Mouse (Mus musculus): Measurements from ENCODE around the gene Sytl3. TPM values are rescaled to one million over a fixed set of nuclear protein-coding genes. Genes with fewer than 3 reads are reported as not detected.

Sytl3 gene
- total and polyA plus RNA-seq, 3 experiments: 27.6 to 73.2 (median 59.3) TPM

- no peak overlapping the region for H3K4me2 ChIP-seq (ENCODE audit: insufficient read depth, low read depth, poor library complexity, severe bottlenecking)
- no peak overlapping the region for H3K9ac ChIP-seq (ENCODE audit: insufficient read depth, low read depth)
- H3K4me1 ChIP-seq (ENCODE audit: control insufficient read depth in 1 of 2, insufficient read depth in 2 of 2): peaks cover 0 to 5% of the 10 kb centered on the region in 2 experiments; a peak in 1 of 4 replicates
- no peak overlapping the region for H3K4me3 ChIP-seq (replicated peaks in 1 of 3; ENCODE audit: low read depth in 2 of 3, low read length in 2 of 3, poor library complexity in 1 of 3)
- no peaks in the 10 kb centered on the region for H3K79me2 ChIP-seq (replicated peaks; ENCODE audit: control insufficient read depth, extremely low read depth, insufficient read depth, poor library complexity, severe bottlenecking)
- in situ Hi-C loops (cut with MboI; ENCODE audit: low pct_ligation_motif_present, low pct_unique_long_range_greater_than_20kb, low sequenced_read_pairs): no loop called here
- TF ChIP-seq CTCF (conservative IDR thresholded peaks at IDR 0.05 in 1 of 2, IDR thresholded peaks at IDR 0.05 in 1 of 2; ENCODE audit: low read depth in 2 of 2, low read length in 2 of 2) (no peak), ELF1 (IDR thresholded peaks at IDR 0.05; ENCODE audit: low read depth, low read length) (no peak), NELFE (IDR thresholded peaks at IDR 0.05; ENCODE audit: low read depth, low read length) (no peak), JUND (conservative IDR thresholded peaks at IDR 0.05; ENCODE audit: low read depth, low read length) (no peak), MXI1 (IDR thresholded peaks at IDR 0.05; ENCODE audit: low read depth, low read length) (no peak), MAFK (IDR thresholded peaks at IDR 0.05; ENCODE audit: insufficient replicate concordance, low read length) (no peak), SIN3A (IDR thresholded peaks at IDR 0.05; ENCODE audit: low read length) (no peak), MYC (IDR thresholded peaks at IDR 0.05; ENCODE audit: low read depth, low read length) (no peak), POLR2AphosphoS2 (IDR thresholded peaks at IDR 0.05; ENCODE audit: low read depth, low read length) (no peak), USF1 (IDR thresholded peaks at IDR 0.05; ENCODE audit: low read depth, low read length) (no peak), MAZ (IDR thresholded peaks at IDR 0.05; ENCODE audit: low read depth, low read length) (no peak), GABPA (IDR thresholded peaks at IDR 0.05; ENCODE audit: insufficient replicate concordance, low read depth, low read length) (no peak)
- no peaks in the 10 kb centered on the region for H3K27me3 ChIP-seq (replicated peaks)
- H3K36me3 ChIP-seq (replicated peaks in 1 of 2; ENCODE audit: control insufficient read depth in 1 of 2, insufficient read depth in 1 of 2, low read length in 1 of 2): peaks cover 86 to 96% of the 10 kb centered on the region in 2 experiments
- no peak overlapping the region for H3K27ac ChIP-seq (ENCODE audit: insufficient read depth, low read depth)
- H3K9me3 ChIP-seq (replicated peaks; ENCODE audit: low read length): no peaks in the 10 kb centered on the region
- dilution Hi-C loops (cut with MboI; ENCODE audit: extremely low pct_ligation_motif_present, extremely low pct_unique_long_range_greater_than_20kb, low sequenced_read_pairs): no loop called here
- DNase-seq (ENCODE audit: extremely low read depth): no peak
These were observed 90.0 kb downstream of the Sytl3 start for GRCm38 (mm10) chr17:6748779-6749464.

DNA sequence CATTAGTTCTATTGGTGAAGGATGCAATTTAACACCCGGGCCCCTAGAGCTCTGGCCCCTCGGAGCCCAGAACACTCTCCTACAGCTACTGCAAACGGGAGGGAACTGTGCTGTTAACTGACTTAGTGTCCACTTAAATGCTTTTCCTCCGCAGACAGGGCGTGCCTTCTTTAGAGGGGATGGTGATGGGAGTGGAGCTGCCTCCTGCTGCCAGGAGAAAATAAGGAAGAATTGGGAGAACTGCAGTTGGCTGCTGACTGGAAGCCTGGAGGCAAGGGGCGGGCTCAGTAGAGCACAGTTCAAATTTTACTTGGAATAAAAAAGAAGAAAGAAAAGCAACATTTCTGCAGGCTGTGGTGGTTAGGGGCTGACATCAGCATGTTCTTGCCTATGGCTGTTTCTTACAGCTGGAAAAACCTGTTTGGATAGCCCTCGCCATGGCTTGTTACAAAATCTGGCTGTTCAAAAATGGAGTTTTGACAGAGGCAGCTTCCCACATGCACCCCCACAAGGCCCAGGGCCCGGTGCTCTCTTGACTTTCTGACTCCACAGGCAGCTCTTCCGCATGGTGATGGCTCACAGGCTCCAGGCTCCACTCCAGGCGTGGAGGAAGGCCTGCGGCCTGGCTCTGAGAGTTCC, 92.4 kb downstream of the Sytl3 start:
- Histone ChIP-seq H3K4me2 (ENCODE audit: insufficient read depth, low read depth, poor library complexity, severe bottlenecking) (no peak overlapping the region), H3K4me1 (ENCODE audit: control insufficient read depth in 1 of 2, insufficient read depth in 2 of 2) (peaks cover 0 to 13% of the 10 kb centered on the region in 2 experiments; a peak in 2 of 4 replicates), H3K4me3 (replicated peaks in 1 of 3; ENCODE audit: low read depth in 2 of 3, low read length in 2 of 3, poor library complexity in 1 of 3) (no peak overlapping the region), H3K9me3 (replicated peaks; ENCODE audit: low read length) (no peaks in the 10 kb centered on the region), H3K36me3 (replicated peaks in 1 of 2; ENCODE audit: control insufficient read depth in 1 of 2, insufficient read depth in 1 of 2, low read length in 1 of 2) (peaks cover 90 to 97% of the 10 kb centered on the region in 2 experiments), H3K9ac (ENCODE audit: insufficient read depth, low read depth) (no peak overlapping the region), H3K79me2 (replicated peaks; ENCODE audit: control insufficient read depth, extremely low read depth, insufficient read depth, poor library complexity, severe bottlenecking) (0 out of 2 replicates have a peak, but pooled peaks cover 2% of the 10 kb centered on the region), H3K27me3 (replicated peaks) (no peaks in the 10 kb centered on the region), H3K27ac (ENCODE audit: insufficient read depth, low read depth) (no peak overlapping the region)
- TF ChIP-seq TCF12 (IDR thresholded peaks at IDR 0.05; ENCODE audit: low read depth, low read length) (no peak), CTCF (conservative IDR thresholded peaks at IDR 0.05 in 1 of 2, IDR thresholded peaks at IDR 0.05 in 1 of 2; ENCODE audit: low read depth in 2 of 2, low read length in 2 of 2) (no peak), ELF1 (IDR thresholded peaks at IDR 0.05; ENCODE audit: low read depth, low read length) (no peak), MAFK (IDR thresholded peaks at IDR 0.05; ENCODE audit: insufficient replicate concordance, low read length) (no peak), POLR2A (IDR thresholded peaks at IDR 0.05; ENCODE audit: low read depth, low read length) (no peak), IRF4 (IDR thresholded peaks at IDR 0.05; ENCODE audit: low read depth, low read length) (no peak), TBP (conservative IDR thresholded peaks at IDR 0.05; ENCODE audit: low read depth, low read length) (no peak), JUND (conservative IDR thresholded peaks at IDR 0.05; ENCODE audit: low read depth, low read length) (no peak), GABPA (IDR thresholded peaks at IDR 0.05; ENCODE audit: insufficient replicate concordance, low read depth, low read length) (no peak), KAT2A (IDR thresholded peaks at IDR 0.05; ENCODE audit: insufficient replicate concordance, low read length) (no peak), ZNF384 (IDR thresholded peaks at IDR 0.05; ENCODE audit: low read depth, low read length) (no peak), SIN3A (IDR thresholded peaks at IDR 0.05; ENCODE audit: low read length) (no peak), MEF2A (IDR thresholded peaks at IDR 0.05; ENCODE audit: borderline replicate concordance, low read depth, low read length) (no peak), JUN (IDR thresholded peaks at IDR 0.05; ENCODE audit: insufficient read depth, low read depth, low read length) (no peak), CHD2 (IDR thresholded peaks at IDR 0.05; ENCODE audit: low read length) (no peak)
- no peak for DNase-seq (ENCODE audit: extremely low read depth)
- dilution Hi-C loops (cut with MboI; ENCODE audit: extremely low pct_ligation_motif_present, extremely low pct_unique_long_range_greater_than_20kb, low sequenced_read_pairs) (no loop called here), in situ Hi-C loops (cut with MboI; ENCODE audit: low pct_ligation_motif_present, low pct_unique_long_range_greater_than_20kb, low sequenced_read_pairs) (no loop called here)

All from CH12.LX (cell line).